Mouse (Mus musculus): ENCODE data around the gene Napa. TPM values are rescaled to one million over a fixed set of nuclear protein-coding genes. Genes with fewer than 3 reads are reported as not detected.

The Napa gene
- polyA plus RNA-seq, 1 experiment from 2014 or later = 105 TPM

- DNase-seq = no peak
- H3K4me3 ChIP-seq (ENCODE audit: low read depth, low read length) = no peak overlapping the region
- H3K27me3 ChIP-seq (ENCODE audit: insufficient read depth, low read length) = peaks cover 19% of the 10 kb centered on the region
- H3K4me1 ChIP-seq (ENCODE audit: insufficient read depth) = no peaks in the 10 kb centered on the region
- no peaks in the 10 kb centered on the region for H3K36me3 ChIP-seq (replicated peaks; ENCODE audit: insufficient read depth, low read length)
- no peak for ATAC-seq
- no peak overlapping the region for H3K27ac ChIP-seq (ENCODE audit: low read depth)
- no peak overlapping the region for H3K9ac ChIP-seq (replicated peaks)
- TF ChIP-seq EP300 (IDR thresholded peaks at IDR 0.05; ENCODE audit: low read depth) (no peak), CTCF (IDR thresholded peaks at IDR 0.05; ENCODE audit: low read depth) (no peak)
- no peaks in the 10 kb centered on the region for H3K9me3 ChIP-seq (ENCODE audit: low read length)
- 86% methylated on average over 9 of the region's 9 CpGs for WGBS (ENCODE audit: insufficient replicate concordance)
- no peak overlapping the region for H3K4me2 ChIP-seq (ENCODE audit: low read depth, low read length)
Measured at GRCm38 (mm10) chr7:16161302-16161701, 63.0 kb downstream of the Napa start.

- no peak for TF ChIP-seq CTCF (IDR thresholded peaks at IDR 0.05; ENCODE audit: low read depth)
- no peak for TF ChIP-seq EP300 (IDR thresholded peaks at IDR 0.05; ENCODE audit: low read depth)
- H3K36me3 ChIP-seq (replicated peaks; ENCODE audit: insufficient read depth, low read length) = no peaks in the 10 kb centered on the region
- no peak overlapping the region for H3K27ac ChIP-seq (ENCODE audit: low read depth)
- WGBS (ENCODE audit: insufficient replicate concordance) = 77% methylated on average over 6 of the region's 7 CpGs
- H3K4me2 ChIP-seq (ENCODE audit: low read depth, low read length) = no peak overlapping the region
- no peak for ATAC-seq
- no peak overlapping the region for H3K4me3 ChIP-seq (ENCODE audit: low read depth, low read length)
- H3K9ac ChIP-seq (replicated peaks) = no peak overlapping the region
- peaks cover 19% of the 10 kb centered on the region for H3K27me3 ChIP-seq (ENCODE audit: insufficient read depth, low read length)
- H3K4me1 ChIP-seq (ENCODE audit: insufficient read depth) = no peaks in the 10 kb centered on the region
- no peak for DNase-seq
- H3K9me3 ChIP-seq (ENCODE audit: low read length) = no peaks in the 10 kb centered on the region
Measured at GRCm38 (mm10) chr7:16162036-16162435, 63.8 kb downstream of the Napa start.

Other genes starting within 250 kb of the Napa start
- gene Crx, start 218.5 kb upstream of the Napa start, polyA plus RNA-seq (2015; fragmentation: Nextera tagmentation; extraction: Ambion mirVana) = not detected in 2 replicates
- gene Crxos, start 215.8 kb upstream of the Napa start, polyA plus RNA-seq (2015; fragmentation: Nextera tagmentation; extraction: Ambion mirVana) = not detected in 2 replicates
- gene Selenow, start 176.1 kb upstream of the Napa start, polyA plus RNA-seq (2015; fragmentation: Nextera tagmentation; extraction: Ambion mirVana) = 158 and 189 TPM in 2 replicates
- 82.6 and 90.6 TPM in 2 replicates for gene Nop53, start 152.4 kb upstream of the Napa start, polyA plus RNA-seq (2015; fragmentation: Nextera tagmentation; extraction: Ambion mirVana)
- 1.9 and 2.7 TPM in 2 replicates for gene Ehd2, start 130.9 kb upstream of the Napa start, polyA plus RNA-seq (2015; fragmentation: Nextera tagmentation; extraction: Ambion mirVana)
- gene Bicra, start 50.5 kb upstream of the Napa start, polyA plus RNA-seq (2015; fragmentation: Nextera tagmentation; extraction: Ambion mirVana) = 0.95 and 1.0 TPM in 2 replicates
- not detected in 2 replicates for gene Zfp541, start 36.6 kb upstream of the Napa start, polyA plus RNA-seq (2015; fragmentation: Nextera tagmentation; extraction: Ambion mirVana)
- gene Kptn, start 21.4 kb downstream of the Napa start, polyA plus RNA-seq (2015; fragmentation: Nextera tagmentation; extraction: Ambion mirVana) = 6.5 and 7.5 TPM in 2 replicates
- not detected in 2 replicates for gene Slc8a2, start 31.4 kb downstream of the Napa start, polyA plus RNA-seq (2015; fragmentation: Nextera tagmentation; extraction: Ambion mirVana)
- 1.9 and 2.0 TPM in 2 replicates for gene Meis3, start 76.6 kb downstream of the Napa start, polyA plus RNA-seq (2015; fragmentation: Nextera tagmentation; extraction: Ambion mirVana)
- gene Dhx34, start 123.6 kb downstream of the Napa start, polyA plus RNA-seq (2015; fragmentation: Nextera tagmentation; extraction: Ambion mirVana) = 3.6 and 3.9 TPM in 2 replicates
- gene C5ar2, start 145.7 kb downstream of the Napa start, polyA plus RNA-seq (2015; fragmentation: Nextera tagmentation; extraction: Ambion mirVana) = 0.92 and 1.2 TPM in 2 replicates
- gene C5ar1, start 161.1 kb downstream of the Napa start, polyA plus RNA-seq (2015; fragmentation: Nextera tagmentation; extraction: Ambion mirVana) = 5.5 and 6.9 TPM in 2 replicates
- 7.5 and 8.4 TPM in 2 replicates for gene Inafm1, start 175.2 kb downstream of the Napa start, polyA plus RNA-seq (2015; fragmentation: Nextera tagmentation; extraction: Ambion mirVana)
- gene Ccdc9, start 188.3 kb downstream of the Napa start, polyA plus RNA-seq (2015; fragmentation: Nextera tagmentation; extraction: Ambion mirVana) = 5.7 and 8.8 TPM in 2 replicates
- 3.7 and 4.1 TPM in 2 replicates for gene Bbc3, start 209.9 kb downstream of the Napa start, polyA plus RNA-seq (2015; fragmentation: Nextera tagmentation; extraction: Ambion mirVana)